Mouse (Mus musculus): ENCODE measurements around the gene Etv3.

The Etv3 gene

DNA sequence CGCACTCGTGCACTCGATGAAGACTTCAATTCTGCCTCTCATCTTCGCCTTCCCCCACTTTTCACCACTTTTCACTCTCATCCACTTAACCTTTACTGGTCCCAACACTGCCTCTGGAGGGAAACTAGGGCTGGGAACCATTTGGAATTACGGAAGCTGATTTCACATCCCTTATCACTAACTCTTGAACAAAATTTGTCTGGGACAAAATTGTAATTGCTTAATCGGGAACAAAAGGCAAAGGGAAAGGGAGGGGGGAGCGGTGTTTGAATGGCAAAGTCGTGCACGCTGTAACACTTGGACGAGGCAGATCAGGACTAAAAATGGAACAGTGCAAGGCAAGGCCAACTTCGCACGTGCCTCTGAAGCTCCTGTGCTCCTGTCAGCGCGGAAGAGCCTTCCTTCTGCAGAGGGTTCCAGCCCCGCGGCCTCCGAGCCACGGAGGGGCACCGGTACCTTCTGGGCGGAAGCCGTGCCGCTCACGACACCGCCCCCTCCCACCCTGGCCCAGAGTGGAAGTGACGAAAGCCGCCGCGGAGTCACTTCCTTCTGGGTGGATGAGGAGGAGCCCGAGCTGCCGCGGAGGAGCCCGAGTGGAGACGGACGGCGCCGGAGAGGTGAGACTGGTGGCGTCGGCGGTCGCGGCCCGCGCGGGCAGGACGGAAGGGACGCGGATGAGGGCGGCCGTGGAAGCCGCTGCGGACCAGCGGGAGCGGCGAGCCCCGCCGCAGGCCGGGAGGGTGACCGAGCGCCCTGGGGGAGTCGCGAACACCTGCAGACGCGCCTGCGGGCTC is at the start of gene Etv3:
Etv3 (plus strand) TSS at position 365 of the 794 bp plus-strand sequence.
- peak; percentile 69 for DNase-seq (ENCODE audit: low read depth, low spot score)

DNA sequence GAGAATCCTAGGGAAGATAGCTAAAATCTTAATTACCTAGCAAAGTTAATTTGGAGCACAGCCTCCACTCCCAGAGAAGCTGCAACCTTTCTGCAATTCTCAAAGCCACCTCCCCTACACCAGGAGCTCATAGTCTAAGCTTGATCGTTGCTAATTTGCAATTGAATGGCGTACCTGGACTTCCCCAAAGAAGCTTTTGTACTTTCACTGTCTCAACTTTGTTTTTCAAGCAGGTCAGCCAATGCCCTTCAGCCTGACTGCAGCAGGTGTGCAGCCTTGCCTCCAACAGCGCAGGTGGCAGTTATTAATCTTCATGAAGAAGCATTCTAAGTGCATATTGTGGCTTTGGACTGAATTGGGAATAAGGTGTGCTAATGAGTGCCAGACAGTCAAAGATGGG is 47.3 kb upstream of the Etv3 start:
- peak; percentile 87 for DNase-seq (ENCODE audit: low read depth, low spot score)

DNA sequence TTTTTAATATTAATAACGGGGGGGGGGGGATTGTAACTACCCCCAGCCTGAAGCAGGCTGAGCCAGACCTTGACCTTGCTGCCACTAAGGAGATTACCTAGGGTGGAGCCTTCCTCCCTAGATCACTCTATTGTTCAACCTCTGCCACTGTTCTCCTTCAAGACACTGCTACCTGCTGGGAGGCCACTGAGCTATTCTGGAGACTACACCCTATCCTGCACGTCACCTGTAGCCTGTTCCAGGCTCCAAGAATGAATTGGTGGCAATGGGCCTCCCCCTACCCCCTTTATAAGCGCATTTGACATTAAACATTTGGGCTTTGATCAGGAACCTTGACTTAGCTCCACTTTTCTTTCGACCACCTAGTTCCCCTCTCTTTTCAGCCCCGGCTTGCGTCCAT is 46.6 kb upstream of the Etv3 start:
- peak; percentile 76 for DNase-seq (ENCODE audit: low read depth, low spot score)

DNA sequence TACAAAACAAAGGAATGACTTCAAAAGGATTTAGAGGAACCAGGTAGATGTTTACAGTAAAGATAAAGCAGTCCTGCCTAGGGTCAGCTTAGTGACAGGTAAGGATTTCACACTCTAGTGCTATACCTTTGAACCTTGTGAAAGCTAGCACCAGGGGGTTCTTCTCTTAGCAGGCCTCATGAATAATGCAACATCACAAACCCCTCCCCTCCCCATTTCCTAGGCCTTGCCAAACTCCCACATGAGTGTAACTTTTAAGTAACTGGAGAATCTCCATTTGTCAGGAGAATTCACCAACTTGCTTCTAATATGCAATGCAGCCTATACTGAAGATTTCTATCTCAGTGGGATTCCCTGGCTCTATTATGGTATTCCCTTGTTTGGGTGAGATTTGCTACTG is 46.0 kb upstream of the Etv3 start:
- DNase-seq (ENCODE audit: low read depth, low spot score): peak; percentile 76

DNA sequence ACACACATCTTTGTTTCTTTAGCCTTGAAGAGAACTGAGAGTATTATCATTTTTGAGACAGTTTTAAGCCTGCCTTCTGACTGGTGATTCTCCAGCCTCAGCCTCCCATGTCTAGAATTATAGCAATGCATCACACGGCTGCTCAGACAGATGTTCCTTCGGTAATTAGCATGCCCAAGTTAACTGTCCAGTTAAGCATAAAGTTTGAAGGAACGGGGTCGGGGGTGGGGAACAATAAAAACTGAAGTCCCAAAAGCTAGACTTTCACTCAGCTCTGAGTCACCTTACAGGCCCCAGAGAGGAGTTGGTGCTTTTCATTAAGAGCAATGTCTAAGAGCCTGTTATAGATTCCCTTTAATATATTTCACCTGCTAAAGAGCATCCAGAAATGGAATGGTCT is 37.8 kb upstream of the Etv3 start:
- DNase-seq (ENCODE audit: low read depth, low spot score): no peak

DNA sequence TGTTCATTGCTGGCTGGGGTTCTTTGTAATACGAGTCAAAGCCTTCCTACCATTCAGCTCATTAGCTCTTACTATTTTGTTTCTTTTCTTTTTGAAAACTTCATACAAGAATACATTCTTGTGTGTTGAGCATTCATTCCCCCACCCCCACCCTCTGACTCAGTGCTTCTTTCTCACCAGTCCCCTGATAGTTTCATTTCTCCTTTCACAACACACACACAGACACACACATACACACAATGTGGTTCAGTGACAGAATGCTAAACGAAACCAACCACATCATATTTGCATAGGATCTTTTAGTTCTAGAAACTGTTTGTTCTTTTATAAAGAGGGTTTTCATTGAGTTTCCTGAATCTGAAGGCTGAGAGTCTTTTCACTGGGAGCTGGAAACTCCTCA is 37.3 kb upstream of the Etv3 start:
- DNase-seq (ENCODE audit: low read depth, low spot score): no peak

DNA sequence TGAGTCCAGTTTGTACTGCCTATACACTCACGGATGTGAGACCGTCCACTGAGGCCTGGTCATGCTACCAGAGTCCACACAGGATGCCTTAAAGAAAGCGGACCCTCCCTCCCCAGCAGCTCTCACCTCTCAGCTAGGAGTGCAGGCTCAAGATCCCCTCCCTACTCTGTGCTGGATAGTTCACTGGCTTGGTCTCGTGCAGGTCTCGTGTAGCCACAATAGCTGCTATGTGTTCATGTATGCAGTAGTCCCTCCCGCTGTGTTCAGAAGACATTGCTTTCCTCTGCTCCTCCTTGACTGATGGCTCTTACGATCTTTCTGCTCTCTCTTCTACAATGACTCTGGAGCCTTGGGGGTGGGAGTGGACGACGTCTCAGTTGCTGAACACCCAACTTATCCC is 26.9 kb upstream of the Etv3 start:
- DNase-seq (ENCODE audit: low read depth, low spot score): no peak

DNA sequence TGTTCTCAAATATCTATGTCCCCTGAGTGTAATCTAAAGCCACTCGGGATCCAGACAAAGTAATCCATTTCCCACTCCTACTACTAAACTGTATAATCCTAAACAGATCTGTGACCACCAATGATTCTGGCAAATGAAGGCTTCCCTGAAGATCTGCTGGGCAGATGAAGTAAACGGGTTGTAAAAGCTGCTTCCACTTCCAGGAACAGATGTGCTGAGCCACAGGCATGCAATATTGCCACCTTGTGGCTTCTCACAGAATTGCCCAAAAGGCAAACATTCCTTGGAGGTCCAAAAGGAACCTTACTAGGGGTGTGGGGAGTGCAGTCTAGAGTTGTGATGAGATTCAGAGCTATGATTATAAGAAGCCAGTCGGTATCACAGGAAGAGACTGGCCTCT is 26.1 kb upstream of the Etv3 start:
- peak; percentile 85 for DNase-seq (ENCODE audit: low read depth, low spot score)

DNA sequence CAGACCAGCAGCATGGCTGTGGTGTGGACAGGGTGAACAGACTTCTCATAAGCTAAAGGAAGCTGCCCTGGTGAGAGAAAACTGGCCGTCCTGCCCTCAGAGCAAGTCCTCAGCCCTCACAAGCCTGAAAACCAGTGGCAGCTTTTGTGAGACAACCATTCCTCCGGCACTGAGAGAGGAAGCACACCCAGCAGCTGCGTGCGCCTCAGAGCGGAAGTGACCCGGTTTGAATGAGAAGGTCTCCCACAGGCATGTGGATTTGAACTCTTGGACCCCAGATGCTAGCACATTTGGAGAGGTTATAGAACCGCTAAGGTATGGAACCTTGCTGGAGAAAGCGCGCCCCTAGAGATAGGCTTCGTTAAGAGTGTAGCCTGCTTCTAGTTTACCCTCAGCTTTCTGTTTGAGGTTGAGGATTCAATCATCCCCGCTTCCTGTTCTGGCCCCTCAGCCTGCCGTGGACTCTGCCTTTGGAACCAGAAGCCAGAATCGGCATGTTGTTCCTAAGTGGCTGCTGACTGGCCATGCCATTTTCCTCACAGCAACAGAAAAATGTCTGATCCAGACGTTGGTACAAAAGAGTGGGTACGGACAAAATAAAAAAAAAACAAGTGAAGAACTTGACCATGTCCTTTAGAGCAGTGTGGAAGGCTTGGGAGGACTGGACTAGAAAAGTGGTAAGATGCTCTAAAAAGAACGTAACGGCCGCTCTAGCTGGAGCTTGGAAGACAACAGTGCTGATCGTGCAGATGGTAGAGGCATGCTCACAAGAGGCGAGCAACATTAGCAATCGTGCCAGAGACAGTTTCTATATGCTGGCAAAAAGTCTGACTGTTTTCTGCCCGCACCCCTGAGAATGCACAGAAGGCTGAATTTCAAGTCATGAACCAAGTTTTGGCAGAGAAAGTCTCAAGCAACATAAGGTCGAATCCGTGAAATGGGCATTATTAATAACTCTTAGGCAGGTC is 24.8 kb upstream of the Etv3 start:
- no peak for DNase-seq (ENCODE audit: low read depth, low spot score)

DNA sequence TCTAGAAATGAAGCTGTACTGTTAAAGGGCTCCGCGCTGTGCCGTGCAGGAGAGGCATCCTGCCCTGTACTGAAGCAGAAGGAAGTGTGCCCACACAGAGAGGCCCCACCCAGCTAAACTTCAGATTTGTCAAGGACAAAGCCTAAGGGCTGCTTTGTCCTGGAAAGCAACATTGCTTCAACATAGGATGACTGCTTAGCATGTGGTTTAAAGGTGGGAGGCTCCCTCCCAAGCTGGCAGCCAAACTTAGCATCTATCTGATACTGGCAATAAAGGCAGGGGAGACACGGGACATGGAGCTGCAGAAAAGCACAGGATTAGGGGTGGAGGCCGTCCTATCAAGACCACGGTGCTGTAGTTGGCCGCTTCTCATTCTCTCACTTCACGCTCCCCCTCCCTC is 24.1 kb upstream of the Etv3 start:
- DNase-seq (ENCODE audit: low read depth, low spot score): peak; percentile 43

DNA sequence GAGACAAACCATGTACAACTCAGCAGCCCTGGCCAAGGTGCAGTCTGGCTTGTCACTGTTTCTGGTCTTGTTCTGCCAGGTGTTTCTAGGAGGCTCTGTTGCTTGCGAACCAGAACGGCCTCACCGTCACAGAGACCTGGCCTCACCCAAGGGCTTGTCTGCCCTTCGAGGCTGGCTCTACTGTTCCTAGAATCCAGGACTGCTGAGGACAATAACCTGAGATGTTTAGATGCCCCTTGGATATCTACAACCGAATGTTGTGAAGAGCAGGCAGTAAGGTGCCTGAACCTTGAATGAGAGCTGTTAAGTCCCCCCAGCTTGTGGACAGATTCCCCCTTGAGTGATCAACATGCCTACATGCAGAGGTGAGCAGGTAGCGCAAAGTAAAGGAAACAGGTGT is 22.4 kb upstream of the Etv3 start:
- DNase-seq (ENCODE audit: low read depth, low spot score): no peak

DNA sequence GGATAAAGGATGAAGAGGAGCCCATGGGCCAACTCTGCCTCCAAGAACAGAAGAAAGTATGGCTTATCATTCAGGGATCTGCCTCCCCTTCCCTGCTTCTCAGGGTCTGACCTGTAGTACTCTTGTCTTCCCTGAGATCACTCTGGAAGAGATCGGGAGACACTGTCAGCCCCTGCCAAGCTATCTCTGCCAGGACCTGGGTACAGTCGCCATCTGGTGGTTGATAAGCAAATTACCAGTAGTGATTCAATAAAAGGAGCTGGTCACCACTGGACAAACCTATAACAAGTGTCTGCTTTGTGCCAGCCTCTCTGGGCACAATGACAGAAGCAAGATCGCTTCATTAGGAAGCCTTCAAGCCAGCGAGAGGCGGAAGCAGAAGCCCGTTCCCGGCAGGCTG is 20.9 kb upstream of the Etv3 start:
- peak; percentile 68 for DNase-seq (ENCODE audit: low read depth, low spot score)

DNA sequence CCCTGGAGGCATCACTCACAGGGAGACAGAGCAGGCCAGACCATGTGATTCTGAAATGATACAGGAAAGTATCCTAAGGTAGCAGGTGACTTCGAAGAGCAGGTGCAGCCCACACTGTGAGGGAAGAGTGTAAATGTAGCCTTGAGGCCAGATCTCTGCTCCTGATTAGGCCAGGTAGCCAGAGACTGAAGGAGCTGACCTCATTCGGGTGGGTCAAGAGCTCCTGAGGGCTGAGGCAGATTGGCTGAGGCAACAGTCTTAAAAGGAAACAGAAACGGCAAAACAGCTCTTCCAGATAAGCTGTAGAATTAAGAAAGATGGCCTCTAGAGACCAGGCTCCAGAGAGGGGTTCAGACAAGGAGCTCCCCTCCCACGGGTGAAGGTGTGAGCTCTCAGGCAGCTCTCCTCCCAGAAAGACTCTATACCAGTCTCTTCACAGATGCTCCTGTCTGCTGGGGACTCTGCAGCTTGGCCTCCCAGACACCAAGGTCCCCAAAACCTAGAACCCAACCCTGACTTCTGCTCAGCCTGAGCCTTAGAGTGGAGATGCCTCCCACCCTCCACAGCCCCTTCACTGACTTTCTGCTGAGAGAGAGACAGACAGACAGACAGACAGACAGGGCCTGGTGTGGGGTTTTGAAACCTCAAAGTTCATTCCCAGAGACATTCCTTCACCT is 20.3 kb upstream of the Etv3 start:
- no peak for DNase-seq (ENCODE audit: low read depth, low spot score)

DNA sequence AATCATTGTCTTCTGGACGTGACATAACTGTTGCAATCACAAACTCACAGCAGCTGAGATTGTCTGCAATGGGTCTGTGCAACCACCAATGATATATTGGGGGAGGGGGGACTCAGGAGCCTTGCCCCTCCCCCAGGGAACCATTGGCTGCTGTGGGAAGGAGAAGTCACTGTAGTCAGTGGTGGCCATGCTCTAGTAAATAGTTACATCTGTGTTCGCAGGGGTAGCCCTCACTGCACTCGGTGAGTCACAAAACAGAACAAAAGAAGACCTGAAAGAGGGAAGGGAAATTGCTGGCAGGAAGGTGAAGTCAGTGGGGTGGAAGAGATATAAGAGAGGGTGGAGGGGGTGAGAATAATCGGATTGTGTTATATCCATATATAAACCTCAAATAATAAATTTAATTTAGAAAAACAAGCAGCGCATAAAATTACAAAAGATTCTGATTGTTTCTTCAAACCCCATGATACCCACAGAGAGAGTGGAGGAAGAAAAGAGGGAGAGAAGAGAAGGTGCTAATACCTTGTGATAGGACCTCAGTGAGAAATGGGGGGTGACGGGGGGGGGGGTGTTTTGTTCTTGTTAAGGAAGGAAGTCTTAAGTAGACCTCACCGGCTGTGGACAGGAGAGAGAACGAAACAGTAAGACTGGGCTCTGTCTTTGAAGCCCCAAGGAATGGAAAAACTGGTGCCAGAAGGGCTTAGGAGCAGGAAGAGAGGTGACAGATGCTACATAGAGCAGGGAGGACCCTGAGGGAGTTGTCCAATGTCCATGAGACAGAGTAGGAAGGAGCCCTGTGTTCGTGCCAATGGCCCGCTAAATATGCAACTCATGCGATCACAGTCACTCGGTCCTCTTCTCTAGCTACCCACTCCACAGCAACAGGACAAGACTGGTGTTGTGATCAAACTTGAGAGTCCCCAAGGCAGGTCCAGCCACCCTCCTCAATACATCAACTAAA is 18.5 kb upstream of the Etv3 start:
- DNase-seq (ENCODE audit: low read depth, low spot score): no peak

DNA sequence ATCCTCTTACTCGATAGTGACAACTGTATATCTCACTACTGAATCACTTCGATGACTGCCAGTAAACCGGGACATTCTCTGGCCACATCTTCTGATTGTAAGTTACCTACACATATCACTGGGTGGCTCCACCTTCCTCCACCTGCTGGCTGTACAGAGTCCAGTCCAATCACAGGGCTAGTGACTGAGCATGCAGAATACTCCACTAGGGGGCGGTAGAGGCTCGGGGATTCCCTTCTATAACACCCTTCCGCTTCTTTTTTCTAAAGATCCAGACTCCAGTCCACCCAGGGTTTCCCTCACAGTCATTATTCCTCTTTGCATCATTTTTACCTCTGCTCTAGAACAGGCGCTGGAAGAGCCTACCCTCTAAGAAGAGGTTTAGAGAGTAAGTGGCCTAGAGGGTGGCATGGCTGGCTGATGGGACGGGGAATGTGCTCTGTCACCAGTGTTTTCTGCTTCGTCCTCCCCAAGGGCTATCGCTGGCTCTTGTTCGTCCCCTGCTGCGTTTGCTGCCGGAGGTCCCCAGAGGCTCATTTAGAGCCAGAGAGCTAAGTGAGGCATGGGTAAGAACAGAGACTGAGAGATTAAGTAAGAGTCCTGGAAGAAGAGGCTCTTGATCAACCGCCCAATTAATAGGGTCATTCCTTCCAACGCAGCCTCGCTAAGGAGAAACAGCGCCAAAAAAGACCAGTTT is 16.9 kb upstream of the Etv3 start:
- DNase-seq (ENCODE audit: low read depth, low spot score): peak; percentile 83

DNA sequence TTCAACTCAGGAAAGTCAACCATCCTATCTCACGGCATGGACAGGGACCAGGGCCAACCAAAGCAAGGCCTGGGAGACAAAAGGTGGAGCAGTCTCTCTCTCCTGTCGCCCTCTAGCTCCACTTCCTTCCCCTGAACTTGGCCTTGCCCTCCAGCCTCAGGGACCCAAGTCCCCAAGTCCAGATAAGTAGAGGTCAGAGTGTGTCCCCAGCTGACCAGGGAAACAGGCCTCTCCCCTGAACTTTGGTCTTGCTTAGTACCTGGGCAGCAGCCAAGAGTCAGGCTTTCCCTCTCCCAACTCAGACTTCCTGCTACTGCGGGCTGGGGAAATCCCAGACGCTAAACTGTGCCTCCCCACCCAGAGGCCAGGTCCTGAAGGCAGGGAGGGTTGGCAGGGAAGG is 16.1 kb upstream of the Etv3 start:
- no peak for DNase-seq (ENCODE audit: low read depth, low spot score)

DNA sequence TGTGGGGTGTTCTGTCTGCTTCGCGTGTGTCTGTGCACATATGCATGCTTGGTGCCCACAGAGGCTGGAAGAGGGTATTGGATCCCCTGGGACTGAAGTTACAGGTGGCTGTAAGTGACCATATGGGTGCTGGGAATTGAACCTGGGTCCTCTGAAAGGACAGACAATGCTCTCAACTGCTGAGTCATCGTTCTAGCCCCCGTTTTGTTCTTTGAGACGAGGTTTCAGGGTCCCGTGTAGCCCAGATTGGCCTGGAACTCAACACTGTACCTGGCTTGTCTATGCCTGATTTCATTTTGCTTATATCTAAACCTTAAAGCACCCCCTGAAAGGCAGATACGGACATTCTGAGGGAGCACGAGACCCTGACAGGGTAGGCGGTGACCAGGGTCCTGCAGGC is 14.4 kb upstream of the Etv3 start:
- no peak for DNase-seq (ENCODE audit: low read depth, low spot score)

DNA sequence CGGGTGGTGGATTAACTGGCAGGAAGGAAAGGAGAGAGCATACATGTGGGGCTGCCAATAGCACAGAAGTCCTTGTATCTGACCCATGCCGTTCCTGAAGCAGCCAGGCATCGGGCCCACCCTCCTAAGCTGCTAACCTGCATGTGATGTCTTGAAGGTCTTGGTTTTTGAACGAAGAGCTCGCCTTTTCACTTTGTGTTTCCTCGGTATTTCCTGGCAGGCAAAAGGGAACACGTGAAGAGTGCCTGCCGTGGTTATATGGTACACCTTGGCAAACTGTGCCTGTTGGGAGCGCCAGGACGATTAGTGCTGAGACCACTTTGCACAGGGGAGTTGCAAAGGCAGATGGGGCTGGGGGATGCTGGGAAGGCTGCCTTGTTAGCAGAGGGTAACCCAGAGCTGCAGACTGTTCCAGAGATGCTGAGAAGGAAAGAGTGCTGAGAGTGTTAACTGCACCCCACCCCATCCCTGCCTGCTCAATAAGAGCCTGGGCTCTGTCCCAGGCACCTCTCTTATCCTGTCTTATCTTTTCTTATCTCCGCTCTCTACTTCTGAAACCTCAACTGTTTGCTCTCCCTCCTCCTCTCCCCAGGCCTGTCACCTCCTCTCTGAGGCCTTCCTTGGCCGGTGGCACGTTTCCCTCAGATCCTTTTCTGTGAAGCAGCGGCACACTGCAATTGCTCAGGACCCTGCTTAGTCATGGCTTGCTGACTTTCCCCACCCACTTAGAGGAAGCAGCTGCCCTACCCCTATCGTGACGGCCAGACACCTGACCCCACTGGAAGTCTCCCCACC is 13.0 kb upstream of the Etv3 start:
- peak; percentile 22 for DNase-seq (ENCODE audit: low read depth, low spot score)

DNA sequence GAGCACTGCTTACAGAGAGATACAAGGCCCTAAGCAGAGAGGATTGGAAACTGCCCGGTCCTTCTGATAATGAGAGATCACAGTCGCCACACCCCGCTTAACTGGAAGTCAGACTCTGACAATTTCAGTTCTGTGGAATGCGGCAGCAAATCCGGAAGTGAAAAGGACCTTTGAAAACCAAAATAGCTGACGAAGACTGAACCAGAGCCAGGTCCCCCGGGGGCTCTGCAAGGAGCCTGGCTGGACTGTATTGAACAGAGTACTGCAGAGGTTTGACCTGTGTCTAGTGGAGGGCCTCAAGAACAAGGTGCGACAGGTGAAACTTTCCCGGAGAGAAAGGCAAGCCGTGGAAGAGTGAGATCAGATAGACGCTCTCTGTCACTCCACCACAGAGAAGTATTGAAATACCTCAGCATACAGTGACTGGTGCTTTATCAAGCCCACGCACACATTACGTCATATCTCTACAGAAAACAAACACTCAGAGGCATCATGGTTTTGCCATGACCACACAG is 9.6 kb upstream of the Etv3 start:
- DNase-seq (ENCODE audit: low read depth, low spot score): no peak

Measured in ES-CJ7 (cell line).